In the genomic region with DNA sequence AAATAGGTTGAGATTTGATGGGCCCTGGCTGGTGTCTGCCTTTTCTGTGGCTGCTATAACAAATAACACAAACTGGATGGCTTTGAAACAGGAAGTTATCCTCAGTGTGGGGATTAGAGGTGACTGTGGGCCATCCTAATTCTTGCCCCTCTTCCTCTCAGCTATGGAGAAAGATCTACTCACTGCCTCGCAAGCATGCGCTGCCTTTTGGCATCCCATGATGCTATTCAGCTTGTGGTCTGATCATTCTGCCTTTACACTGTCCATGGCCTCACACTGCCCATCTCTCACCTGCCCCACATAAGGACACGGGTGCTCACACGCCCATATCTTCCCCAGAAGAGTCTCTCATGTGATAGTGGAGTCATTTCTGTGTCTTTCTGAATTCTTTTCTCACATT, we compare ENCODE assay signal across 20 mouse cellular contexts.
"Had no signal": no experiment of that assay in that cellular context is flagged by ENCODE, and none has a peak within 500 bp of the region (broad histone marks: within the 10 kb centered on the region; RNA-seq: fewer than 3 reads in every experiment).

No protein-coding gene starts in this region.

- H3K4me3 ChIP-seq: limb, embryonic 12.5 days; limb, embryonic 15.5 days; liver, embryonic 13.5 days; midbrain, embryonic 12.5 days; midbrain, embryonic 15.5 days; neural tube, embryonic 12.5 days; neural tube, embryonic 15.5 days had no signal

- H3K9me3 ChIP-seq: limb, embryonic 12.5 days; limb, embryonic 15.5 days; liver, embryonic 13.5 days; midbrain, embryonic 12.5 days; midbrain, embryonic 15.5 days; neural tube, embryonic 12.5 days; neural tube, embryonic 15.5 days had no signal

- H3K27me3 ChIP-seq: limb, embryonic 12.5 days; limb, embryonic 15.5 days; liver, embryonic 13.5 days; midbrain, embryonic 12.5 days; midbrain, embryonic 15.5 days; neural tube, embryonic 12.5 days; neural tube, embryonic 15.5 days had no signal

- H3K36me3 ChIP-seq: limb, embryonic 12.5 days; limb, embryonic 15.5 days; midbrain, embryonic 12.5 days; midbrain, embryonic 15.5 days; neural tube, embryonic 12.5 days; neural tube, embryonic 15.5 days had no signal

- DNase-seq: kidney, adult 18-20 months; kidney, adult 9 months; kidney, postnatal 14 days; kidney, postnatal 4 days; left cerebral cortex, postnatal 4 days; liver, embryonic 13.5 days; lung, adult 2 months; lung, postnatal 36 days; right cerebral cortex, adult 18-20 months; right cerebral cortex, postnatal 14 days; right cerebral cortex, postnatal 4 days; thymus, adult 2 months; thymus, postnatal 14 days; thymus, postnatal 4 days had no signal

- H3K4me1 ChIP-seq: midbrain, embryonic 15.5 days; neural tube, embryonic 12.5 days; neural tube, embryonic 15.5 days had no signal

- ATAC-seq: midbrain, embryonic 15.5 days had no signal

- H3K27ac ChIP-seq: limb, embryonic 12.5 days; limb, embryonic 15.5 days; midbrain, embryonic 12.5 days; midbrain, embryonic 15.5 days; neural tube, embryonic 12.5 days; neural tube, embryonic 15.5 days had no signal

- H3K9ac ChIP-seq: limb, embryonic 12.5 days; limb, embryonic 15.5 days; liver, embryonic 13.5 days; midbrain, embryonic 12.5 days; midbrain, embryonic 15.5 days; neural tube, embryonic 12.5 days; neural tube, embryonic 15.5 days had no signal

- H3K4me2 ChIP-seq: limb, embryonic 12.5 days; limb, embryonic 15.5 days; liver, embryonic 13.5 days; midbrain, embryonic 12.5 days; midbrain, embryonic 15.5 days; neural tube, embryonic 12.5 days; neural tube, embryonic 15.5 days had no signal
